Mouse (Mus musculus) MEL (cell line): ENCODE data around the gene Gm6525. TPM values are rescaled to one million over a fixed set of nuclear protein-coding genes. Genes with fewer than 3 reads are reported as not detected.

Experiments
- DNase-seq: peaks from one replicate; pipeline ENCODE4 v3.0.0; 2011; ENCODE audit warnings: low read depth, low spot score
- H3K27ac ChIP-seq: 2 replicates; pipeline ENCODE4 v1.5.1; 2012; ENCODE audit warnings: low read depth, mild to moderate bottlenecking, control low read depth, low read length, moderate library complexity; ENCODE audit not compliant: control insufficient read depth
- H3K27me3 ChIP-seq, 2 experiments: fragments of 150-350 bp in 1 of 2; sonication (generic) in 1 of 2; 2 replicates each; pipeline ENCODE4 v1.6.1; 2012; ENCODE audit warnings: low read length in 2 of 2, mild to moderate bottlenecking in 2 of 2, improper control_type of control experiment in 1 of 2, moderate library complexity in 1 of 2; ENCODE audit not compliant: insufficient read depth in 2 of 2, control insufficient read depth in 1 of 2
- H3K36me3 ChIP-seq, 2 experiments: 2 replicates each; pipeline ENCODE4 v1.6.1; 2012 to 2014; ENCODE audit warnings: low read length in 2 of 2, improper control_type of control experiment in 1 of 2, inconsistent platforms in 1 of 2, mild to moderate bottlenecking in 1 of 2; ENCODE audit not compliant: insufficient read depth in 2 of 2, control insufficient read depth in 1 of 2
- H3K4me1 ChIP-seq, 2 experiments: fragments of 150-350 bp in 1 of 2; sonication (generic) in 1 of 2; 2 replicates each; pipeline ENCODE4 v1.6.1; 2012; ENCODE audit warnings: low read length in 2 of 2, improper control_type of control experiment in 1 of 2, mild to moderate bottlenecking in 1 of 2; ENCODE audit not compliant: insufficient read depth in 2 of 2, control insufficient read depth in 1 of 2
- H3K4me3 ChIP-seq, 2 experiments: fragments of 150-350 bp in 1 of 2; sonication (generic) in 1 of 2; 2 replicates each; pipeline ENCODE4 v1.5.1; 2012; ENCODE audit warnings: low read depth in 2 of 2, low read length in 2 of 2, mild to moderate bottlenecking in 2 of 2, moderate library complexity in 2 of 2, control low read depth in 1 of 2, improper control_type of control experiment in 1 of 2; ENCODE audit not compliant: control insufficient read depth in 1 of 2, insufficient read depth in 1 of 2
- H3K79me2 ChIP-seq: 2 replicates; pipeline ENCODE4 v1.6.1; 2012; ENCODE audit warnings: mild to moderate bottlenecking, low read length, moderate library complexity; ENCODE audit not compliant: control insufficient read depth, poor library complexity, insufficient read depth
- H3K9ac ChIP-seq: 2 replicates; pipeline ENCODE4 v1.6.1; 2012; ENCODE audit warnings: low read depth, mild to moderate bottlenecking, control low read depth, low read length, moderate library complexity; ENCODE audit not compliant: control insufficient read depth, poor library complexity, severe bottlenecking
- H3K9me3 ChIP-seq: fragments of 150-350 bp; sonication (generic); replicated peaks from 2 replicates; pipeline ENCODE4 v1.6.1; 2012; ENCODE audit warnings: mild to moderate bottlenecking, low read length, improper control_type of control experiment, moderate library complexity; ENCODE audit not compliant: insufficient read depth
- CHD2 ChIP-seq: IDR thresholded peaks from 2 replicates; pipeline ENCODE4 v1.6.1; 2011; ENCODE audit warnings: low read length, improper control_type of control experiment
- CTCF ChIP-seq, 3 experiments: IDR thresholded peaks in 2 of 3; conservative IDR thresholded peaks in 1 of 3; 2 replicates each; pipeline ENCODE4 v1.5.1; 2011 to 2012; ENCODE audit warnings: low read length in 3 of 3, low read depth in 2 of 3, mild to moderate bottlenecking in 2 of 3, improper control_type of control experiment in 1 of 3, inconsistent platforms in 1 of 3, mixed read lengths in 1 of 3, moderate library complexity in 1 of 3; ENCODE audit not compliant: control insufficient read depth in 1 of 3, insufficient read depth in 1 of 3, poor library complexity in 1 of 3, severe bottlenecking in 1 of 3
- ELF1 ChIP-seq: IDR thresholded peaks from 2 replicates; pipeline ENCODE4 v1.6.1; 2014; ENCODE audit warnings: low read depth, mild to moderate bottlenecking, inconsistent platforms, low read length, improper control_type of control experiment, moderate library complexity
- ETS1 ChIP-seq: IDR thresholded peaks from 2 replicates; pipeline ENCODE4 v1.6.1; 2012; ENCODE audit warnings: low read depth, mild to moderate bottlenecking, inconsistent platforms, low read length, improper control_type of control experiment, moderate library complexity
- GABPA ChIP-seq: IDR thresholded peaks from 2 replicates; pipeline ENCODE4 v1.6.1; 2012; ENCODE audit warnings: low read depth, mild to moderate bottlenecking, inconsistent platforms, low read length, improper control_type of control experiment, moderate library complexity
- HCFC1 ChIP-seq: IDR thresholded peaks from 2 replicates; pipeline ENCODE4 v1.6.1; 2012; ENCODE audit warnings: low read depth, mild to moderate bottlenecking, inconsistent platforms, low read length, improper control_type of control experiment, moderate library complexity
- JUND ChIP-seq: IDR thresholded peaks from 2 replicates; pipeline ENCODE4 v1.6.1; 2011; ENCODE audit warnings: low read depth, mild to moderate bottlenecking, improper control_type of control experiment, low read length
- MAFK ChIP-seq: IDR thresholded peaks from 2 replicates; pipeline ENCODE4 v1.6.1; 2011; ENCODE audit warnings: low read depth, mild to moderate bottlenecking, low read length, improper control_type of control experiment, borderline replicate concordance
- MYC ChIP-seq: IDR thresholded peaks from 2 replicates; pipeline ENCODE4 v1.6.1; 2011; ENCODE audit warnings: low read depth, mild to moderate bottlenecking, low read length, improper control_type of control experiment, moderate library complexity
- NRF1 ChIP-seq: IDR thresholded peaks from 2 replicates; pipeline ENCODE4 v1.6.1; 2014; ENCODE audit warnings: low read depth, mild to moderate bottlenecking, inconsistent platforms, low read length, improper control_type of control experiment, moderate library complexity; ENCODE audit not compliant: poor library complexity, insufficient read depth, severe bottlenecking
- POLR2A ChIP-seq, 2 experiments: IDR thresholded peaks; 2 replicates each; pipeline ENCODE4 v1.6.1; 2011 to 2012; ENCODE audit warnings: low read length in 2 of 2, mild to moderate bottlenecking in 2 of 2, control low read depth in 1 of 2, improper control_type of control experiment in 1 of 2, low read depth in 1 of 2, moderate library complexity in 1 of 2; ENCODE audit not compliant: control insufficient read depth in 1 of 2, insufficient read depth in 1 of 2, poor library complexity in 1 of 2
- POLR2AphosphoS2 ChIP-seq: IDR thresholded peaks from 2 replicates; pipeline ENCODE4 v1.6.1; 2011; ENCODE audit warnings: low read length, improper control_type of control experiment
- RCOR1 ChIP-seq: IDR thresholded peaks from 2 replicates; pipeline ENCODE4 v1.6.1; 2012; ENCODE audit warnings: low read depth, mild to moderate bottlenecking, inconsistent platforms, low read length, improper control_type of control experiment
- TBP ChIP-seq: IDR thresholded peaks from 2 replicates; pipeline ENCODE4 v1.8.0; 2011; ENCODE audit warnings: low read depth, low read length, improper control_type of control experiment
- TCF12 ChIP-seq: IDR thresholded peaks from 2 replicates; pipeline ENCODE4 v1.6.1; 2014; ENCODE audit warnings: low read depth, mild to moderate bottlenecking, inconsistent platforms, low read length, improper control_type of control experiment, moderate library complexity
- UBTF ChIP-seq: IDR thresholded peaks from 2 replicates; pipeline ENCODE4 v1.6.1; 2012; ENCODE audit warnings: low read depth, mild to moderate bottlenecking, inconsistent platforms, low read length, improper control_type of control experiment, moderate library complexity, borderline replicate concordance; ENCODE audit not compliant: insufficient read depth
- ZKSCAN1 ChIP-seq: IDR thresholded peaks from 2 replicates; pipeline ENCODE4 v1.6.1; 2012; ENCODE audit warnings: low read depth, mild to moderate bottlenecking, inconsistent platforms, low read length, improper control_type of control experiment, moderate library complexity
- polyA plus RNA-seq, 2 experiments: library from polyadenylated mRNA; stranded (reverse) in 1 of 2; unstranded in 1 of 2; fragments of >175 nt in 1 of 2; fragments of >200 nt in 1 of 2; gene quantifications; 2 replicates each; pipeline versions ENCODE4 v1.2.1 to v1.2.4; 2012; ENCODE audit warnings: low replicate concordance in 2 of 2, low read depth in 1 of 2; ENCODE audit not compliant: insufficient read length in 2 of 2, insufficient read depth in 1 of 2, missing spikeins in 1 of 2
- total RNA-seq: library from RNA; depleted of rRNA; stranded (reverse); fragments of 300-350 nt; gene quantifications from 2 replicates; pipeline ENCODE4 v1.2.3, GENCODE M21; 2012

Gm6525 gene
- total and polyA plus RNA-seq, 3 experiments: 0.35 to 0.85 TPM; not detected in 1

DNA sequence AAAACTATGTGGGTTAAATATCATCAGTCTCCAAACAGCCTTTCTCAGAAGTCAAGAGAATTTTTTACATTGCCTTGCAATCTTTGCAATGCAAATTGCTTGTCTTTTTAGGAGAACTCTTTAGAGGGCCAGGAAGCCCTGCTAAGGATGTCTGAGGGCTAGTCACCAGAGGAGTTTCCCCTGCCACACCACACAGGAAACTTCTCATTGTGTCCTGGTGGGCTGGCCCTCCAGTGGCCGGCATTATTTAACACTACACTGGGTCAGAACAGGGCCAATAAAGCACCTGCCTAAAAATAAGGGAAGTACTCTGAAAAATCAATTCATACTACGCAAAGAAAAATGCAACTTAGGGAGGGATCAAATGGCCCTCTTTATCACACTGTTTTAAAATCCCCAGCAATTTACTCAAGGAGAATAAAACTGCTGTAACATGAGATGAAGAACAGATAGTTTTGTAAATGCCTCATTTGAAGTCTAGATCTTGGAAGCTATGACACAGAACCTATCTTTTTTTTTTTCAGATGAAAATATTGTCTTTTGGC is 45.3 kb downstream of the Gm6525 start:
- Histone ChIP-seq H3K79me2 (no peaks in the 10 kb centered on the region), H3K36me3 (no peaks in the 10 kb centered on the region), H3K27me3 (no peaks in the 10 kb centered on the region), H3K4me1 (no peaks in the 10 kb centered on the region), H3K9me3 (no peaks in the 10 kb centered on the region), H3K4me3 (no peak overlapping the region), H3K9ac (no peak overlapping the region), H3K27ac (no peak overlapping the region)
- TF ChIP-seq POLR2A (IDR thresholded peaks at IDR 0.05; ENCODE audit: control insufficient read depth in 1 of 2, insufficient read depth in 1 of 2, low read depth in 1 of 2, low read length in 2 of 2, poor library complexity in 1 of 2) (no peak), GABPA (no peak), RCOR1 (no peak), POLR2AphosphoS2 (no peak), MAFK (no peak), CHD2 (no peak), HCFC1 (no peak), MYC (no peak)
- no peak for DNase-seq

DNA sequence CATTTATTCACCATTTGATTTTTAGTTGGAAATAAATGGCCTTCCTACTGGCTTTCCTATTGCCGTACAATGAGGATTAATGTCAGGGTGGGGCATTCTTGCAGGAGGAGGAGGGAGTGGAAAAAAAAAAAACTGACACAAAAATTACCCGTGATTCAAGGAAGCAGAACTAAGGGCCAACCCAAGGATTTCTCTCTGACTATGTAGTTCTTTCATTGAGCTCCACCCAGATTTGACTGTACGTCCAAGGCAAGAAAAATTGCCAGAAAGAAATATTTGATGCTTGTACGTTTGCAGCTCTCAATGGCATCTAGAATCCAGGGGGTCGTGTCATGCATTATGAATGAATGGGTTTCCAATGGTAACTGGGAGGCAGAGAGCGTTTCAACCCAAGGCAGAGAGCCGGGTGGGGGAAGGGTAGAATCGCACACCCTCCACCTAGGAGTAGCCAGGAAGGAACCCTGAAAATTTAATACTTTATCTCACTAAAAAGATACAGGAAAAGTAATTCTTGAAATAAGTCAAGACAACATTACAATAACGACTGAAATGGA is 45.9 kb downstream of the Gm6525 start:
- H3K4me1 ChIP-seq: no peaks in the 10 kb centered on the region
- no peak overlapping the region for H3K9ac ChIP-seq
- TF ChIP-seq POLR2A (IDR thresholded peaks at IDR 0.05; ENCODE audit: control insufficient read depth in 1 of 2, insufficient read depth in 1 of 2, low read depth in 1 of 2, low read length in 2 of 2, poor library complexity in 1 of 2): no peak
- no peak for TF ChIP-seq TBP
- no peak for TF ChIP-seq UBTF
- no peak for TF ChIP-seq ETS1
- no peak for TF ChIP-seq ZKSCAN1
- TF ChIP-seq ELF1: no peak
- TF ChIP-seq JUND: no peak
- TF ChIP-seq RCOR1: no peak
- no peak for TF ChIP-seq MYC
- TF ChIP-seq CTCF (IDR thresholded peaks at IDR 0.05 in 2 of 3, conservative IDR thresholded peaks at IDR 0.05 in 1 of 3; ENCODE audit: control insufficient read depth in 1 of 3, insufficient read depth in 1 of 3, low read depth in 2 of 3, low read length in 3 of 3, poor library complexity in 1 of 3, severe bottlenecking in 1 of 3): no peak
- no peak for TF ChIP-seq GABPA
- no peak for TF ChIP-seq NRF1
- no peak for TF ChIP-seq TCF12
- no peaks in the 10 kb centered on the region for H3K36me3 ChIP-seq
- no peaks in the 10 kb centered on the region for H3K9me3 ChIP-seq
- no peaks in the 10 kb centered on the region for H3K79me2 ChIP-seq
- H3K27me3 ChIP-seq: no peaks in the 10 kb centered on the region
- no peak overlapping the region for H3K4me3 ChIP-seq
- H3K27ac ChIP-seq: no peak overlapping the region
- DNase-seq: no peak
